26 mouse cellular contexts compared by ENCODE assay signal in the genomic region with DNA sequence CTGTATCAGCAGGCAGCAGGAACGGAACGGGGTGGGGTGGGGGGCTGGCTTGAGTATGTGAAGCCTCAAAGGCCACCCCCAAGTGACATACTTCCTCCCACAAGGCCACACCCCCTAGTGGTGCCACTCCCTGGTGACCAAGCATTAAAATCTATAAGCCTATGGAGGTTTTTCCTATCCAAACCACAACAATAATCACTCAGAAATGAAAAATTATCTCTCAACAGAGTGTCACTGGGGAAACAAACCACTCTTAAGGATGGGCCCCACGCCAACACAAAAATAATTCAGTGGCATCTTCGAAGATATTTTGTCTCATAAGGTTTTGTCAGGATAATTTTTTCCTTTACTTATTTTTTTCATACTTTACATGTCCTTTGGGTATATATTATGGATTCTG. TPM values are rescaled to one million over a fixed set of nuclear protein-coding genes. Genes with fewer than 3 reads are reported as not detected.
"Had no signal": no experiment of that assay in that cellular context is flagged by ENCODE, and none has a peak within 500 bp of the region (broad histone marks: within the 10 kb centered on the region; RNA-seq: fewer than 3 reads in every experiment).

No protein-coding gene starts in this region.

- H3K27me3 ChIP-seq: heart, embryonic 12.5 days; hindbrain, embryonic 12.5 days; intestine, embryonic 15.5 days; limb, embryonic 12.5 days; liver, embryonic 13.5 days had no signal

- H3K9ac ChIP-seq: heart, embryonic 12.5 days; hindbrain, embryonic 12.5 days; hindbrain, embryonic 14.5 days; intestine, embryonic 15.5 days; limb, embryonic 12.5 days; liver, embryonic 13.5 days had no signal

- H3K36me3 ChIP-seq: heart, embryonic 10.5 days; heart, embryonic 12.5 days; hindbrain, embryonic 10.5 days; hindbrain, embryonic 12.5 days; intestine, embryonic 15.5 days; limb, embryonic 10.5 days; limb, embryonic 12.5 days; liver, embryonic 13.5 days had no signal

- DNase-seq: gastrocnemius, adult 2 months; gastrocnemius, postnatal 10 days; gastrocnemius, postnatal 25 days; heart, adult 18-20 months; heart, postnatal 10 days; heart, postnatal 4 days; kidney, adult 18-20 months; kidney, adult 8-10 months; kidney, postnatal 10 days; kidney, postnatal 25 days; kidney, postnatal 4 days; liver, embryonic 13.5 days had no signal

- H3K4me3 ChIP-seq: gastrocnemius, adult 2 months; heart, embryonic 10.5 days; heart, embryonic 12.5 days; hindbrain, embryonic 10.5 days; hindbrain, embryonic 12.5 days; intestine, embryonic 15.5 days; layer of hippocampus, adult 2 months; left cerebral cortex, adult 2 months; limb, embryonic 10.5 days; limb, embryonic 12.5 days; liver, embryonic 13.5 days had no signal

- H3K9me3 ChIP-seq: heart, embryonic 10.5 days; heart, embryonic 12.5 days; hindbrain, embryonic 10.5 days; hindbrain, embryonic 12.5 days; intestine, embryonic 15.5 days; limb, embryonic 10.5 days; limb, embryonic 12.5 days; liver, embryonic 13.5 days had no signal

- ATAC-seq: hindbrain, embryonic 16.5 days; inflammation-experienced regulatory T-cells, adult 6 months; intestine, embryonic 15.5 days; intestine, postnatal 0 days had no signal

- H3K4me1 ChIP-seq: limb, embryonic 12.5 days had no signal

- H3K27ac ChIP-seq: gastrocnemius, adult 2 months; heart, embryonic 10.5 days; hindbrain, embryonic 10.5 days; hindbrain, embryonic 12.5 days; hindbrain, embryonic 14.5 days; intestine, embryonic 15.5 days; layer of hippocampus, adult 2 months; left cerebral cortex, adult 2 months; limb, embryonic 10.5 days; limb, embryonic 12.5 days; liver, embryonic 13.5 days had no signal

RNA-seq across cellular contexts. Expression of a gene that starts 25.0 kb away (rescaled TPM):
- total RNA-seq: liver, adult 2 months had no signal
- polyA plus RNA-seq: inflammation-experienced regulatory T-cells, adult 6 months had no signal
